Mouse (Mus musculus) cerebellum, adult 2 months (tissue): Measurements from ENCODE around the gene Smox.

Experiments used
- CTCF ChIP-seq: fragments of 200-500 bp; IDR thresholded peaks from 2 replicates; pipeline ENCODE4 v1.5.1; 2011; ENCODE audit warnings: low read depth, mild to moderate bottlenecking, control low read depth, low read length, moderate library complexity, borderline replicate concordance; ENCODE audit not compliant: insufficient read depth
- POLR2A ChIP-seq: fragments of 200-500 bp; IDR thresholded peaks from 2 replicates; pipeline ENCODE4 v1.6.1; 2011; ENCODE audit warnings: low read length, control low read depth, borderline replicate concordance; ENCODE audit not compliant: insufficient read depth

DNA sequence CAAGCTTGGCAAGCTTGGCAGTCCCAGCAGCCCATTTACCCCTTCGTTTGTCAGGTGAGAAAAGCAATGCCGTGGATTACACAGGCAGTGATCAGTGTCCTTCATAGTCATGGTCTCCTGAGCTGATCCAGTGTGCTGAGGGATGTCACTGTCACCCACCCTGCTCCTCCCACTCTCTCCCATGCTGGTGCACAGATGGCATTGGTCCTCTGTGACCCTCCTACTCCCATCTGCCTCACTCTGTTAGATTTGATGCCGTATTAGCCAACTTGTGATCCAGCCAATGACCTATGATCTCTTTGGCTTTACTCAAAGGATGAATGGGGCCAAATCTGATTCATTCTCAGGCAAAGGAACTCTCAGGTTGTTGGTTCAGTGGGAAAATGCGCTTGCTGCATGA, 50.4 kb downstream of the Smox start:
- TF ChIP-seq CTCF, result no peak
- no peak for TF ChIP-seq POLR2A
